Mouse (Mus musculus) stomach, embryonic 14.5 days (tissue): Measurements from ENCODE around the gene Ttl. TPM values are rescaled to one million over a fixed set of nuclear protein-coding genes. Genes with fewer than 3 reads are reported as not detected.
A peak's percentile ranks its signal among the peaks of the same experiment; 100 is the strongest.

Source experiments
- ATAC-seq: fragments of 200-750 bp; cut with Nextera tagmentation; 2 replicates; pipeline ENCODE4 v1.8.0; 2017; ENCODE audit warnings: low read depth, moderate TSS enrichment; ENCODE audit not compliant: insufficient number of reproducible peaks, insufficient read depth, low FRiP score
- H3K27ac ChIP-seq: fragments of 300-500 bp; sonication (generic); 2 replicates; pipeline ENCODE4 v1.5.1; 2014; ENCODE audit warnings: mild to moderate bottlenecking, low read length, moderate library complexity, mixed read lengths
- H3K27me3 ChIP-seq: fragments of 300-500 bp; sonication (generic); 2 replicates; pipeline ENCODE4 v1.6.1; 2014; ENCODE audit warnings: low read length, control low read depth, mixed read lengths; ENCODE audit not compliant: control insufficient read depth, insufficient read depth
- H3K36me3 ChIP-seq: fragments of 300-500 bp; sonication (generic); 2 replicates; pipeline ENCODE4 v1.6.1; 2014; ENCODE audit warnings: mild to moderate bottlenecking, control low read depth, low read length, moderate library complexity, mixed read lengths; ENCODE audit not compliant: control insufficient read depth, insufficient read depth
- H3K4me1 ChIP-seq: fragments of 300-500 bp; sonication (generic); 2 replicates; pipeline ENCODE4 v1.6.1; 2014; ENCODE audit warnings: low read length, control low read depth, mixed read lengths; ENCODE audit not compliant: control insufficient read depth, insufficient read depth
- H3K4me2 ChIP-seq: fragments of 300-500 bp; sonication (generic); replicated peaks from 2 replicates; pipeline ENCODE4 v1.6.1; 2014; ENCODE audit warnings: low read depth, low read length, control low read depth
- H3K4me3 ChIP-seq: fragments of 300-500 bp; sonication (generic); 2 replicates; pipeline ENCODE4 v1.5.1; 2014; ENCODE audit warnings: low read depth, low read length, control low read depth
- H3K9ac ChIP-seq: fragments of 300-500 bp; sonication (generic); replicated peaks from 2 replicates; pipeline ENCODE4 v1.6.1; 2014; ENCODE audit warnings: low read depth, mild to moderate bottlenecking, control low read depth, low read length, moderate library complexity, mixed read lengths
- H3K9me3 ChIP-seq: fragments of 300-500 bp; sonication (generic); 2 replicates; pipeline ENCODE4 v1.6.1; 2016; ENCODE audit warnings: low read depth, low read length, control low read depth; ENCODE audit not compliant: control insufficient read depth
- WGBS: fragments of 180-500 bp; shearing (Covaris S2); extraction: QIAGEN DNeasy Blood & Tissue Kit; methylation state at CpG from one replicate; pipeline ENCODE4 v1.1.7; 2014; 5-methylcytosine and 5-hydroxymethylcytosine counted together
- polyA plus RNA-seq: library from polyadenylated mRNA; unstranded; fragments of >200 nt; fragmentation: Nextera tagmentation; extraction: Ambion mirVana; gene quantifications from 2 replicates; pipeline ENCODE4 v1.2.1, GENCODE M21; 2014

Ttl gene
- polyA plus RNA-seq, 1 experiment from 2014 or later = 24.8 TPM

DNA sequence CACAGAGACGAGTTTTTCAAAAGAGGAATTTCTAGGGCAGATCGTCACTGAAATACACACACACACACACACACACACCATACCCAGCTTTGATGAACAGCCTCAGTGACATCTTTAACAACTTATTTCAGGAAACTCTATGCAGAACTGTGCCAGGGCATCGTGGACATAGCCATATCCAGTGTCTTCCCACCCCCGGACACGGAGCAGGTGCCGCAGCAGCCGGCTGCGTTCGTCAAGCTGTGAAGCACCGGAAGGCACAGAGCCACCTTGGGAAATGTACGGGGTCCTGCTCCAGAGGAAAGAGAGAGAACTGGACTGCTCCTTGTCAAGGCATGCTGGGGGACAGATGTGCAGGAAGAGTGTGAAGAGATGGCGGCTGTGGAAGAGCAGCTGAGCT, 27.1 kb downstream of the Ttl start:
- H3K27me3 ChIP-seq = no peaks in the 10 kb centered on the region
- H3K9ac ChIP-seq = no peak overlapping the region
- H3K4me2 ChIP-seq = no peak overlapping the region
- no peak overlapping the region for H3K4me3 ChIP-seq
- no peaks in the 10 kb centered on the region for H3K4me1 ChIP-seq
- peaks cover 16% of the 10 kb centered on the region for H3K36me3 ChIP-seq
- 90% methylated on average over 12 of the region's 12 CpGs for WGBS
- H3K27ac ChIP-seq = no peak overlapping the region
- H3K9me3 ChIP-seq = no peaks in the 10 kb centered on the region
- ATAC-seq = no peak

GRCm38 (mm10) chr2:129093926-129094724, 28.4 kb downstream of the Ttl start:
- Histone ChIP-seq H3K4me3 (no peak overlapping the region), H3K27ac (no peak overlapping the region), H3K9ac (no peak overlapping the region), H3K4me2 (no peak overlapping the region), H3K36me3 (peaks cover 13% of the 10 kb centered on the region), H3K27me3 (no peaks in the 10 kb centered on the region), H3K9me3 (no peaks in the 10 kb centered on the region), H3K4me1 (no peaks in the 10 kb centered on the region)
- 86% methylated on average over 18 of the region's 18 CpGs for WGBS
- no peak for ATAC-seq

DNA sequence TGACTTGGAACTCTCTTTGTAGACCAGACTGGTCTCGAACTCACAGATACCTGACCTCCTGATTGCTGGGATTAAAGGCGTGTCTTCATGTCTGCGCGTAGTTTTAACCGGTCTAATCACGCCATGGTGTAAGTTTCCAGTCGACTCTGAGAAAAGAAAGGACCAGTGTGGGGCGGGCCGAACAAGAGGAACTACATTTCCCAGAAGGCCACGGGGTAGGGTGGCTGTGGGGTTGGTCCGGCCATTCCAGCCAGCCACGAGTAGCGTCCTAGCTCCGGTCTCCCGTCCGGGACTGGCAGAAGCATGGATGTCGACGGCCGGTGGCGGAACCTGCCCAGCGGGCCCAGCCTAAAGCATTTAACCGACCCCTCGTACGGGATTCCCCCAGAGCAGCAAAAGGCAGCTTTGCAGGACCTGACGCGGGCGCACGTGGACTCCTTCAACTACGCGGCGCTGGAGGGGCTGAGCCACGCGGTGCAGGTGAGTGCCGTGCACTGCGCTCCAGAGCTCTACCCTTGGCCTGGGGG, 35.1 kb downstream of the Ttl start, which contains the start of gene Polr1b:
TSS of gene Polr1b (plus strand) at position 212 of the 527 bp plus-strand sequence.
- Histone ChIP-seq H3K9me3 (no peaks in the 10 kb centered on the region), H3K4me2 (peak within 1 kb of the TSS; percentile 68), H3K9ac (peak within 1 kb of the TSS; percentile 73), H3K4me3 (peak within 1 kb of the TSS; percentile 66), H3K27ac (no peak within 1 kb of the TSS), H3K27me3 (no peaks in the 10 kb centered on the region), H3K36me3 (peaks cover 29% of the 10 kb centered on the region), H3K4me1 (no peaks in the 10 kb centered on the region)
- under 1% methylated on average over 35 of the region's 35 CpGs for WGBS
- peak; percentile 99 for ATAC-seq

DNA sequence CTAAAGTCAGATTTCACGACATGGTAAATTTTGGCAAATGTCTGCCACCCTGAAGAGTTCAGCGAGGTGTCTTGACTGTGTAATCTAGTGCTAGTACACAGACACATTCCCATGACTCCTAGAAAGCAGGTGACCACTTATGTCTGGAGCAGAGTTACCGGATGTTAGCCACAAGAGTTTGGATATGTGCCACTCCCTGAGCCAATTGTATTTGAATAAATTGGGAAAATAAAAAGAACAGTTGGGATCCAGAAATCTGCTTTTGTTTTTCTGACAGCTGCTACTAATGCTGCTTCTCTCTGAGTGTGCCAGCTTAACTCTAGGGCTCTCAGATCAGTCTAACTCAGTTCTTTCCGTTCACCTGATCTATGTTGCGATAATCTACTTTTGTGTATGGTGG, 47.2 kb downstream of the Ttl start:
- Histone ChIP-seq H3K4me2 (no peak overlapping the region), H3K9me3 (no peaks in the 10 kb centered on the region), H3K27ac (no peak overlapping the region), H3K27me3 (no peaks in the 10 kb centered on the region), H3K4me1 (no peaks in the 10 kb centered on the region), H3K4me3 (no peak overlapping the region), H3K9ac (no peak overlapping the region), H3K36me3 (peaks cover 60% of the 10 kb centered on the region)
- WGBS = 93% methylated on average over 5 of the region's 5 CpGs
- ATAC-seq = no peak

DNA sequence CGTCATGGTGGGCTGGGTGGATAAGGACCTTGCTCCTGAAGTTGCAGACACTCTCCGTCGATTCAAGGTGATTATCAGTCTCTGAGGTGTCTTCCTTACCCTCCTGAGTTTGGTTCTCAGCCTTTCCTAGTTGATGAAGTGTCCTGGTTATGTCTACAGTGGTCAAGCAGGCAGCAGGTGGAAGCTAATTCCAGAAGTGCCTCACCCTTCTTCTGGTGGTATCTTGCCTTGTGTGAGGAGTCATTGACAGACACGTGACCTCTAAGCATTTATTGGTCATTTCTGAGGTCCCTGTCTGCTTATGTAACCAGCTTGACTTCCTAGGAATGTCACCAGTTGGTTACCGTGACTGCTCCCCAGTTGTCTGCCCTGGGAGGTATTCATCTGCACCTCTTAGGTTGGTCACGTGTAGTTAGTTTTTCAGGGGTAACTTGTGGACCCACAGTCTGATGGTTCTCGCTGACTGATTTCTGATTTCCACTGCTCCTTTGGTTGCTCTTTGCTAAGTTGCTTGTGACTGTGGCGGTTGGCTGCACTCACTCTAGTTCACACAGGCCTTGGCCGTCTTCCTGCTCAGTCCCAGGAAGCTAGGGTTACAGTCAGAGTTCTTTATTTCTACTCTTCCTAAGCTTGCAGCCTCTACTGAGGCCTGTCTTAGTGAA, 50.1 kb downstream of the Ttl start:
- H3K9me3 ChIP-seq = no peaks in the 10 kb centered on the region
- H3K4me2 ChIP-seq = no peak overlapping the region
- 90% methylated on average over 9 of the region's 9 CpGs for WGBS
- H3K4me3 ChIP-seq = no peak overlapping the region
- ATAC-seq = no peak
- H3K36me3 ChIP-seq = peaks cover 66% of the 10 kb centered on the region
- no peak overlapping the region for H3K27ac ChIP-seq
- no peak overlapping the region for H3K9ac ChIP-seq
- H3K27me3 ChIP-seq = no peaks in the 10 kb centered on the region
- no peaks in the 10 kb centered on the region for H3K4me1 ChIP-seq

DNA sequence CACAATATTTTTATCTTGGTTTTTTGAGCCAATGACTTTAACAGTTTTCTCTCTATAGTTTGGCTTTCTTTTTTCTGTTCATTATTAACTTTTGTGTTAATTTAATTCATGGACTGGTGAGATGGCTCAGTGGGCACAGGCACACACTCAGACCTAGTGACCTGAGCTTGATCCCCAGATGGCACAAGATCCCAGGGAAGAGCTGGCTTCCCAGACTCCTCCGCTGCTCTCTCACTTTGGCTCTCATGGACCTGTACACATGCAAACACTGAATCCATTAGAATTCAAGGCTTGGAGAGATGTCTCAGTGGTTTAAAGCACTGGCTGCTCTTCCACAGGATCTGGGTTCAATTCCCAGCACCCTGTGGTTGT, 50.6 kb downstream of the Ttl start:
- H3K27ac ChIP-seq = no peak overlapping the region
- 92% methylated on average over 1 of the region's 1 CpGs for WGBS
- no peak overlapping the region for H3K9ac ChIP-seq
- H3K4me1 ChIP-seq = no peaks in the 10 kb centered on the region
- no peaks in the 10 kb centered on the region for H3K9me3 ChIP-seq
- peaks cover 69% of the 10 kb centered on the region for H3K36me3 ChIP-seq
- H3K4me2 ChIP-seq = no peak overlapping the region
- no peak overlapping the region for H3K4me3 ChIP-seq
- H3K27me3 ChIP-seq = no peaks in the 10 kb centered on the region
- ATAC-seq = no peak

DNA sequence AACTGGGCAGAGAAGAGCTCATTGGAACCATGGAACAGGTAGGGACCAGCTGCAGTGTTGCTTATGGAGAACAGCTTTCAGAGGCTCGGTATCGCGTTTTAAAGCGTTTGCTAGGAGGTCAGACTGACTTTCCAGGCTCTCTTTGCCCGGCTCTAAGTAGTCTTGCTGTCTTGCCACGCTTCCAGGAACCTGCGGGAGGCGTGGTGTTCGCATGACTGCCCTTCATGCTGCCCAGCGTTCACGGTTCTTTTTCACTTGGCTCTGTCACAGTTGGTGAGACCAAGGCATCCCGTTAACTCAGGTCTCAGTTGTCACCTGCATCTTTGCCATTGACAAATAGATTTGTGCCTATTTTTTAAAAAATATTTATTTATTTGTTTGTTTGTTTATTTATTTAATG, 52.3 kb downstream of the Ttl start:
- Histone ChIP-seq H3K27me3 (no peaks in the 10 kb centered on the region), H3K4me1 (no peaks in the 10 kb centered on the region), H3K27ac (no peak overlapping the region), H3K9ac (no peak overlapping the region), H3K9me3 (no peaks in the 10 kb centered on the region), H3K4me2 (no peak overlapping the region), H3K36me3 (peaks cover 77% of the 10 kb centered on the region), H3K4me3 (no peak overlapping the region)
- 93% methylated on average over 12 of the region's 12 CpGs for WGBS
- no peak for ATAC-seq

DNA sequence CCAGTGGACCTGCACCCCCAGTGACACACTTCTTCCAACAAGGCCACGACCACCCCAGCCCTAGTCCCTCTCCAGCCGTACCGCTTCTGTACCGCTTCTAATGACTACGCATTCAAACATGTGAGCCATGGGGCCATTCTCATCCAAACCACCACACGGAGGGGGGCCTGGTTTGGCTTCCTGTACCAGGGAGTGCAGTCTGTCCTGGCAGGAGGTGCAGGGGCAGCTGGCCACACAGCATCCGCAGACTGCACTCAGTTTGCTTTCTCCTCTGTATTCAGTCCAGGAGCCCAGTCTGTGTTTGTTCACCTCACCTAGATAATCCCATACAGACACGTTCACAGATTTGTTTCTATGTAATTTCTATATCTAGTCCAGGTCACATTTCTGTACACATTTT, 56.2 kb downstream of the Ttl start:
- Histone ChIP-seq H3K36me3 (peaks cover 68% of the 10 kb centered on the region), H3K4me3 (no peak overlapping the region), H3K27me3 (no peaks in the 10 kb centered on the region), H3K9ac (no peak overlapping the region), H3K9me3 (no peaks in the 10 kb centered on the region), H3K4me2 (no peak overlapping the region), H3K4me1 (no peaks in the 10 kb centered on the region), H3K27ac (no peak overlapping the region)
- 97% methylated on average over 8 of the region's 8 CpGs for WGBS
- no peak for ATAC-seq
